Mouse (Mus musculus) layer of hippocampus, adult 9-11 months (tissue): Measurements from ENCODE around the gene Catsperz.

Source experiments
- DNase-seq: peaks from one replicate; pipeline ENCODE4 v3.0.0; 2022

Catsperz gene

DNA sequence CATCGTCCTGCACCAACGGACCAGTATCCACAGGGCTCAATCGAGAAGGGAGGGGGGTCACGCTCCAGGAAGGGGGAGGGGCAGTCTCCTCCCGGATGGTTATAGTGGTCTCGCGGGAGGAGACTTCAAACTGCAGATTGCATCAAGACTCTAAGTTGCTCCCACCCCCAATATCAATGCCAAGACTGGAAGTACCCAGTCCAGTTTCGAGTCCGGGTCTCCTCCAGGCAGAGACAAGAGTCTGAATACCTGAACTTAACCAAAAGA, at the start of gene Catsperz:
Catsperz (minus strand) TSS at position 74 of the 267 bp plus-strand sequence.
- no peak for DNase-seq

DNA sequence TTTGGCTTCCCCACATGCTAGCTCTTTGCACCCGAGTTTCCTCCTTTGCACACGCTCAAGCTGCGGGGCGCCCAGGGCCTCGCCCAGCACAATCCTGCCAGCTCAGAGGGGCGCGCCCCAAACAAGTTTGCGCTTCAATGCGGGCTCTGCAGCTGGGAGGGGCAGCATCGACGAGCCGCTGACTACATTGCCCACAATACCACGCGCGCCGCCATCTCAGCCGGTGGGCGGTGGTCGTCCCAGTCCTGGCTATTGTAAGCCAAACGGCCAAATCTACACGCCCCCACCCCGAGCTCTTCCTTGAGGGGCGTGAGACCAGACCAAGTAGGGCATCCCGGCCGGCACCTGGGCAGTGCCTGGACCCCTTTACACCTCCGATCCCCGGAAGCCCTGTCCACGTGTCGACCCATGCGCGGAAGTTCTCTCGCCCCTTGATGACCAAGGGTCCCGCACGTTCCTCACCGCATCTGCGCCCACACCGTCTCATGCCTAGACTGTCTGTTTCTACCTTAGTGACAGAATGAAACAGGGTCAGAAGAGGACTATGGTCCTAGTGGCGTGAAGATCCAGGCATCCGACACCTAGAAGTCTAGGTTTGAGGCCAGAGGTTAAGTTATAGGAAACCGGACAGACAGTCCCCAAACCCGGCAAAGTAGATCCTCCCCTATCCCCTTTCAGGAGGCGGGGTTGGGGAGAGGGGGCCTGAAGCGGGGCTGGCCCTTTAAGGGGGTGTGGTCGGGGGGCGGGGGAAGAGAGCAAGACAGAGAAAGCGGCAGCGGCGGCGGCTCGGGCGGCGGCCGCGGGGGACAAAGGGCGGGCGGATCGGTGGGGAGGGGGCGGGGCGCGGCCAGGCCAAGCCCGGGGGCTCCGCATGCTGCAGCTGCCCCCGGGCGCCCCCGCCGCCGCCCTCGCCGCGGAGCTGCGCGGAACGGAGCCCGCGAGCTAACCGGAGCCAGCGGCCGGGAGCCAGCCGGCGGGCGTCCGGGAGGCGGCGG, 49.3 kb upstream of the Catsperz start, which contains the start of gene Ppp1r14b:
Ppp1r14b (plus strand) TSS at position 758 of the 995 bp plus-strand sequence.
- peak; percentile 74 for DNase-seq

DNA sequence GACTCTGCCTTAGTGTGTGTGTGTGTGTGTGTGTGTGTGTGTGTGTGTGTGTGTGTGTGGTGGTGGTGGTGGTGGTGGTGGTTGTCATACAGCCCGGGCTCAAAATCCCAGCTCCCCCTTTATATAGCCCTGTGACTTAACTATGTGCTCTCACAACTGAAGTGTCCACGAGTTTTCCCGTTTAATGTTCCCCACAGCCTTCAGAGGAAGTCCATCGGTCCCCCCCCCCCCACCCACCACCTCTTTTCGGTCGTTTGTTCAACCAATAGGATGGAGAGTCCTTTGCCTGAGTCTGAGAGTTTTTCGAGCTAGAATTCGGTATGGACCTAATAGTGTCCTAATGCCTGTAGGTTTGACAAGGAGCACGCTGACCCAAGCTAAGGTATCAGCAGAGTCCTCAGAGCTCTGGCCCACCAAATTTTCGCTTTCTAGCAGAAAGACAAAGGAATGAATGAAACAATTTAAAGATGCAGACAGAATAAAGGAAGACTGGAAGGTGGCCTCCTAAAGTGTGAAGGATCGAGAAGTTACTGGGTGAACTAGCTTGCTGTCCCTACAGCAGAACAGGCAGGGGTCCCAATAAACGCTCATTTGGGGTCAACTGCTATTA, 48.5 kb upstream of the Catsperz start:
- no peak for DNase-seq

DNA sequence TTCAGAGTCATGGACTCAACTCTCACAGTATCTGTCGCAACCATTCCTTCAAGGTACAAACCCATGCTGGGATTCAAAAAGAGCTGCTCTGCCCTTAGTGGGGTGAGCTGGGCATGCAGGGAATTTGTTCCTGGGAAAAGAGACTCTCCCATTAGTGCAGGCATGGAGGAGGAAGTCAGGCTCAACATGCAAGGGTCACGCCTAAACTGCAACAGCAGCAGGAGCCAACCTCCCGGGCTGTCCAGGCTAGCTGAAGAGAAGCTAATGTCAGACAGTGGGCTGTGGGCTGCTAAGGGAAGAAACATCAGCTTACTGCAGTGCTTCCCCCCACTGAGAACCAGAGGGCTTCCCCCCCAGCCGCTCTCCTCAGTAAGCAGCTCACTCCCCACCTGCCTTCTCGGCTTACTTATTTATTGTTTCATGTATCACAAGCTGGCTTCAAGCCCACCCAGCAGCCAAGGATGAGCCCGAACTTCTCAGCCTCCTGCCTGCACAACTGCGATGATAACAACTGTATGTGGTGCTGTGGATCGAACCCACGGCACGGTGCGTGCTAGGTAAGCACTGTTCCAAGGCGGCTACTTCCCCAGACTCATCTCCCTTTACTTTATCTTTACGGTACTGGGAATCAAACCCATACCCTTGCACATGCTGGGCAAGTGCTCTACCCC, 47.2 kb upstream of the Catsperz start:
- no peak for DNase-seq

DNA sequence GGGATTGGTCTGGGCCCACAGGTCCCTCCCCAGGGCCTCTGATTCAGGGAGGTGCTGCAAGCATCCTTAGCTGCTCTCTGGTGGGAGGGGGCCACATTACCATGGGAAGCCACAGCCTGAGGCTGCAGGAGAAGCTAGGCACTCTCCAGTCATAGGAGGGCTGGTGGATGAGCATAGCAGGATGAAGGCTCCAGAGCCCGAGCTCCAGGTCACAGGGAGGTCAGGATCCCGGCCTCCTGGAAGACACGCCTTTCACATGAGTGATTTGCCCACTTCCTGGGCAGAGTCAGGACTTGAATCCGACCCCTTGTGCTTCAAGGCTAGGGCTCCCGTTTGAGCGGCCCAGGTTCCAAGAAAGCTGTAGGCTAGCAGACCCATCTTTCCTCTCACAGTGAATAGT, 46.5 kb upstream of the Catsperz start:
- no peak for DNase-seq

DNA sequence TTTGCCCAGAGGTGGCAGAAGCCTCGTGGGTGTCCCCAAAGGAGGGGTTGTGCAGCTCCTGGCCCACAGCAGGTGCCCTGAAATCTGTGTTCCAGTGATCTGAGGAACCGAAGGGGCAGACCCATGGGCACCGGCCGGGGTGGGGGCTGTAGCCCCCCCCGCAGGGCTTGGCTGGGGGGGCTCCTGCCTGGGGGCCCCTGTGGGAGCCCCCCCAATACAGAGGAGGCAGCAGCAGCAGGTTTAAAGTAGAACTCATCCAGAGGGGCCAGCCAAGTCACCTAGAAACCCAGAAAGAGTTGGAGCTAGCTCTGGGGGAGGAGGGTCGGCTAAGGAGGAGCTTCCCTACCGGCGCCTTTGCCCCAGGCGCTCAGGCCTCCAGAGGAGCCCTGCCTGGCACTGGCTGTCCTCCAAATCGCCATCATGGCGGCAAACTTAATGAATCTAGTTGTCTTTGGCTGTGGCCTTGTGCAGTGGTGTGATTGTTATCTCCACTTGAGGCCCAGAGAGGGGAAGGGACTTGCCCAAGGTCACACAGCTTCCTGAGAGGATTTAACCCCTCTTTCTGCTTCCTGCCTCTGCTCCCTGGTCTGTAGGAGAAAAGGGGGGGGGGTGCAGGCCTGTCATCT, 45.4 kb upstream of the Catsperz start:
- no peak for DNase-seq

DNA sequence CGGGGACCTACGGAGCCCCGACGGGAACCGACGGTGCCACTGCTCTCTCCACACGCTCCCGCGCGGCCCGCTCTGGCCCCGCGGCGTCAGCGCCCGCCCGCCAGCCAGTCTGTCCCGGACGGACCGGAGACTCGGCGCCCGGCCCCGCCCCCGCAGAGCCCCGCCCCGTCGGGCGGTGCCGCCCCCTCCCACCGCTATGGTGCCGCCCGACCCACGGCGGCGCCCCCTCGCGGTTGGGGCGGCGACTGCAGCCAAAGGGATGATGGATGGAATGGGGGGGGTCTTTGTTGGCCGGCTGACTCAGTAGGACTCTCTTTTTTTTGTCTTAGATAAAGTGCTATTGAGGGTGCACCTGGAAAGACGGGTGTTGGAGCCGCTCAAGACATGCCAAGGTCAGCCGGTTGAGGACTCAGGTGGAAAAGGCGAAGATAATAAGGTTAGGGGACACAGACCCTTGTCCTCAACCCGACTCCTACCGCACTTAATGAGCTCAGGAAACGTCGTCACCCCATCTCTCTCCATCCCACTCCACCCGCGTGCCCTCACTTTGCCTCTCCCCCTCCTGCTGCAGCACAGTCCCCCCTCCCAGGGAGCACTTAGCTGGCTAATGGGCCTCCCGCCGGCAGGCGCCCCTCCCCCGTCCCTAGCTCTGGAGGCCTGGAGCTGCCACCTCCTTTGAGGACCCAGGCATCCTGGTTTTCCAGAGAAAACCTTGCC, 44.6 kb upstream of the Catsperz start:
- no peak for DNase-seq

DNA sequence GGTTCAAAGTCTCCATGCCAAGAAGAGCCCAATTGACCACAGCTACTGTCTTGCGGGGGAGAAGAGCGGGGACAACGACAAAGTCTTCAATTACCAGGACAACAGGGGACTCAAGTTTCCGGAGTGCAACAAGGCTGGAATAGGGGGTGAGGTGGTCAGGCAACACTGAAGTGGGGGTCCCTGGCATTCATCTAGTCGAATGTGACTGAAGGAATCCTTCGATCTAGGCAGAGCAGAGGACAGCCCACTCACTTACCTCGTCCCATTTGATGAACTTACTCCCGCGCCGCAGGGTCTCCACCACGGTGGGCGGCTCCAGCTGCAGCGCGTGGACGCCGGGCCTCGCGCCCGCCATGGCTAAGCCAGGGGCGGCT, 44.1 kb upstream of the Catsperz start:
- no peak for DNase-seq

DNA sequence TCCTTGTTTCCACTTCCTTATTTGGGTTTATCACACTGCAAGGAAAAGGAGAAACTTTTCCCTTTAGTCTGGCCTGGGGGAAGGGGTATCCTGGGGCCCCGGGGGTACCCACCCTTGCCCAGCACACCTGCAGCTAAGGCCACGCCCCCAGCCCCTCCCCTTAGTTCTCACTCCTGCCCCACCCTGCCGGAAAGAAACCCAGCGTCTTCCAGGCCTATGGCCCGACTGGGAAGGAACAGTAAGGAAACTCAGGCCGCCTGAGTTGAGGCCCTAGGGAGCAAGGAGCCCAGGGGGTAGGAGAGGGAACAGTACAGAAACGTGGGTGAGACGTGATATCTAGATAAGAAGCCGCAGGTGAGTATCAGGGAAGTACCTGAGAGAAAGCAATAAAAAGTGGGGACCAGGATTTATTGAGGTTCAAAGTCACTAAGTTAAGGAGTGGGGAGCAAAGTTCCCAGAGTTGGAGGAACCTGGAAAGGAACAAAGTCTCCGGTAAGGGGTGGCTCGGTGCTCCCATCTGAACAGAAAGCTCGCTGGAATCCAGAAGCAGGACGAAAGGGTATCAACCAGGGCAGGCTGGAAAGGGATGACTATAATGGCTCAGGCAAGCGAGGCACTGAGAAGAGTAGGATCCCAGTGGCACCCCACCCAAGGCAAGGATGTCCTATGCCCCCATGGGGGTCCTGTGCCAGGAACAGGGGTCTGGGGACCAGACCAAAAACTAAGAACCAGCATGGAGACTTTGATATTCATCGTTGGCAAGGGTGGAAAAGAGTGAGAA, 43.5 kb upstream of the Catsperz start:
- DNase-seq: no peak

DNA sequence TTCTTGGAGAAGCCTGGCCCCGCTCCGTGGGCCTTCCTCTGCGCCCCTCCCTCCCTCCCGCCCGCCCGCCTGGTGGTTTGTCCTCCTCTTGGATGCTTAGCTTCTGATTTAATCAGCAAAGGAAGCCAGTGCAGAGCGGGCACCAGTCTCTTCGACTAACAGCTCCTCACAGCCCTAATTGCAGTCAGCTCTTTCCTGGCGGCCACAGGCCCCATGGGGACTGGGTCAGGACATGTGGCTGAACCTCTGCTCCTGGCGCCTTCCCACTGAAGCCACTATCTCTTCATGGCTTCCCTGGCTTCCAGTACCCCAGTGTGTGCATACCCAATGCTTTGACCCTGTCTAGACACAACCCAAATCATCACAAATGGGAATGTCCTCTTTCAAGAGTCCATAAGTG, 31.3 kb upstream of the Catsperz start:
- DNase-seq: no peak

DNA sequence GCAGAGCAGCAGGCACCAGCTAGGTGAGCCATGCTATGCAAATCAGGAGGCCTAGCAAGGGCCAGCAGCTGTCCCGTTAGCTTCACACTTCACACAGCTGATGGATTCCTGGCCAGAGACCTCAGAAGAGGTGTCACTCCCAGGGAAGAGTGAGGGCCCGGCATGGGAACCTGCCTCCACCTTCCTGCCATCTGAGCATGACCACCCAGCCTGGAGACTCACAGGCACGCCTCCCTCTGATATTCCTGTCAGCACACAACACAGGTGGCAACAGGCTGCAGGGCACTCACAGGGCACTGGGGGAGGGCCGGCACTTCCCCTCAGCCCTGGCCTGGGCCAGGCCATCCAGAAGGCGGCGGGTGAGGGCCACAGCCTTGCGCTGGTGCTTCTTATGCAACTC, 30.2 kb upstream of the Catsperz start:
- no peak for DNase-seq

DNA sequence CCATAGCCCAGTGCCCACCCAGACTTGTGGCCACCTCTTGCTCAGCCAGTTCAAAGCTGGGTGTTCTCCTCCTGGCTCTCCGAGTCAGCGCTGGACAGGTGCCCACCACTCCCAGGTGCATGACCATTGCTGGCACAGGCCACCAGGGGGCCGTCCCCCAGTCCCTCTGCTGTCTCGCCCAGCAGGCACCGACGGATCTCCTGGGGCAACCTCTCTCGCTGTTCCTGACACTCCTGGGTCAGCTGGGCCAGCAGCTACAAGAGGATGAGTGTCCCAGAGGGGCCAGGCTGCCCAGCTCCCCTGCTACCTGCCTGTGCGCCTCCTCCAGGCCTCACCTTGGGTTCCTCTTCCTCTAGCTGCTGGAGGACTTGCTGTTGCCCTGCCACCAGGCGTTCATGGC, 28.9 kb upstream of the Catsperz start:
- DNase-seq: no peak

DNA sequence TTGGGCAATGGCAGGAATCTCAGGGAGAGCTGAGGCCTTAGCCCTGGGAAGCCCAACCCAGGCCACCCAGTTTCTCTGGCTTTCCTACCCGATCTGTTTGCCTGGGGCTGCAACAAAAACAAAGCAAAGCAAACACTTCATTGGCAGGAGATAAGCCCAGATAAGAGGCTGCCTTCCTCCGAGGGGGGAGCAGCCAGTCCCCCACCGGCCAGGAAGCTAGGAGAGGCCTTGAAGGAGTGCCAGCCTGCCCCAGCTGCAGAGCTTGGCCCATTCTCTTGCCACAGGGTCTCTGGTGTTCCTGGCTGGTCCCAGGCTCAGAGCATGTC, 27.5 kb upstream of the Catsperz start:
- no peak for DNase-seq

DNA sequence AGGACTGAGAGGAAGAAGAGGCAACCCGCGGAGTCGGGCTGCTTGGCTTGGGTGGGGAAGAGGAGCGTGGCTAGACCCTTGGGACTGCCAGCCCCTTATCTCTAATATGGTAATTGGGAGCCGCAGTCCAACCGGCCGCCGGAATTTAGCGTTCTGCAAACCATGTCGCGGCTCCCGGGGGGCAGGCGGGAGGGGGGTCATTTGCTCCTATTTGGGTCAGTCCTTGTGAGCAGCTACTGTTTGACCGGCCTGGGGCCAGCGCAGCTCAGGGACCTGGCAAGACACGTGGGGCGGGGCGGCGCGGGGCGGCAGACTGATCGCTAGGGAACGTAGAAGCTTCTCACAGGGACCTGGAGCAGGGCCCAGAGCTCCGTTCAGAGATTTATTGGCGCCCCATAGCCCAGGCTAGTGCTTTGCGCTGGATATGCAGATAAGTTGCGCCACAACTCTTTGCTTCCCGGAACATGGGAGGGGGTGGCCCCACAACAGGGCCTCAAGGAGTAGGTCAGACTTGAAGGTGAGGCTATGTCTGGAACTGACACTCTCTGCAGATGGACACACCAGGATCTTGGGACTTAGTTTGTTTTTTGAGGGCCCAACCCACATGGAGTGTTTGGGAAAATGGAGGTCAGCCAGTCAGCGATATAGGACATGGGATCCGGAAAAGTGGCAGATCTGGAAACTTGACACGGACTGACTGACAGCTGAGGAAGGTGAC, 27.0 kb upstream of the Catsperz start:
- DNase-seq: peak; percentile 80

DNA sequence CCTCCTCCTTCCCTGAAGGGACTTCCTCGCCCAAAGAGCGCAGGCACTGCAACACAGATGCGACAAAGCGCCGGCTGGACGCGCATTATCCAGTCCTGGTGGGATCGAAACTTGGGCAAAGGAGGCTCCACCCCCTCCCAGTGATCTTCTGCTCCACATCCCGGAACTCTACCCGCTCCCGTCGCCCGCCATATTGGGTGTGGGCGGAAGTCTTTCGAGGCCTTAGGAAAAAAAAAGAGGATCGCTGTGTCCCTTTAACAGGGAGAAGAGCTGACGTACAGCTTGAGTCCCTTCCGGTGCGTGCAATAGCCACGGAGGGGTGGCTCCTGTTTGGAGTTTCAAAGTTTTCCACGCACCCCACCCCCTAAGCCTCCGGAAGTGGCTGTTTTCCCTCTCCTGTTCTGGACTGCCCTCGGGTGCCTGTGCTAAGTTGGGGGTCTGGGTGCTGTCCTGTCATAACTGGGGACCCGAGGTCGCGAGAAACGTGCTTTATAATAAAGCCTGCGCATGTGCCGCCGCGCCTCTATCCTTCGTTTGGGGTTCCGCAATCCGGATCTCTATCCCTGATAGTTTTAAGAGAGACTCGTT, 26.3 kb upstream of the Catsperz start:
- DNase-seq: peak; percentile 96

DNA sequence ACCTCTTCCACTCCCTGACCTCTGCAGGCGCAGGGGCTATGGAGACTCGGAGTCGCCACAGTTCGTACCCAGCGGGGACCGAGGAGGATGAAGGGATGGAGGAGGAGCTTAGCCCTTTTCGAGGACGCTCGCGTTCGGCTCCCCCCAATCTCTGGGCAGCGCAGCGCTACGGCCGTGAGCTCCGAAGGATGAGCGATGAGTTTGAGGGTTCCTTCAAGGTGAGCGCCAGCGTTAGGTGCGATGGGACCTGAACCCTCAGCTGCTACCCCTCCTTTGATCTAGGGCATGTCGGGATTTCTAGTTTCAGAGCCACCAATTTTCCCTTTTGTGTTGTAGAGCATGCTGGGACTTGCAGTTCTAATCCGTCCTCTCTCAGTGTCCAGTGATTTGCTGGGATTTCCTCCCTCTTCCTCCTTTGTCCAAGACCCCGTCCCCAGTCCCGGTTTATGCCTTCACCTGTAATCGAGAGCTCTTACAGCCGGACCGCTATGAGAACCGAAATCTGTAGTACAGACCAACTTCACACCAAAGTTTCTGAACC, 25.5 kb upstream of the Catsperz start:
- DNase-seq: peak; percentile 66

DNA sequence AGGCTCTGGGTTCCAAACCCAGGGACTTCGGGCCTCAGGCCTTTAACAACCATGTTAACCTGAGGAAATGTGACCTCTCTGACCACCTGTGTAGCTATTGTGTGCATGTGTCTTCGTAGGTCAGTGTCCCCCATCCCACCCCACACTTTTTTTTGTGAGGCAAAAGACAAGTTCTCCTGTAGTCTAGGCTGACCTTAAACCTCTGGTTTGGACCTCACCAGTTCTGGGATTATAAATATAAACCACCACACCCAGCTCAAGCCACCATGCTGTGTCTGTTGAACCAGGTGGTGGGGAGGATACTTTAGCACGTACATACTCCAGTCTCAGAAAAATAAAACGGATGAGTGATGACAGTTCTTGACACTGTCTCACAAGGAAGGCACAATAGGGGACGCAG, 24.8 kb upstream of the Catsperz start:
- no peak for DNase-seq

DNA sequence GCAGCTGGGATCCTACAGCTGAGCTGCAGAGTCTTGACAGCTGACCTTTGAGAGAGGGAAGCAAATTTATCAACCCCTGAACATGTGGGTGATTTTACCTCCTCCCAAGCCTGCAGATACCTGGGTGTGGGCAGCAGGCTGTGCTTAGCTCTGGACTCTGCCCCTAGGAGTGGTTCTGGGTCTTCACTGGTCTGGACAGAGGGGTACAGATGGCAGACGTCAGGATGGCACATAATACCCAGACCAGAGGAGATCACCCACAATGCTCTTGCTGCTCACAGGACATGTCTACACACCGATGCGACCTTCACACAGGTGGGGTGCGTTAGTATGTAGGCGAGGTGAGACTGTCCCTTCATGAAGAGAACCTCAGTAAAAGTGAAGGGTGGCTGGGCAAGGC, 24.4 kb upstream of the Catsperz start:
- DNase-seq: no peak

DNA sequence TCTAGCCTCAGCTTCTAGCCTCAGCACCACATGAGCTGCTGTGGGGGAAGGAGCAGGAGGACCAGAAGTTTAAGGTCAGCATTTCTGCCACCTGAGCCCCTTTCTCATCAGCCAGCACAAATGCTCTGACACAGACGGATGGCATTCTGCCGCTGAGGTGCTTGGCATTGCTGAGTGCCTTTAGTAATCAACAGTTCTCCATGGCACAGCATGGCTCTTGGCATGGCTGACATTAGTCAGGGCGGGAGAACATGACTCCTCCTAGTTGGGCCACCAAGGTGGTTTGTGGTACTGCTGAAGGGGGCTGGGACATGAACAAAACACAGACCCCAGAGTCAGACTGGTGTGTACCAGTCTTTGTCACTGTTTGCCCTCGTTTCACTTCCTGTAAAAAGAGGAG, 23.0 kb upstream of the Catsperz start:
- no peak for DNase-seq

DNA sequence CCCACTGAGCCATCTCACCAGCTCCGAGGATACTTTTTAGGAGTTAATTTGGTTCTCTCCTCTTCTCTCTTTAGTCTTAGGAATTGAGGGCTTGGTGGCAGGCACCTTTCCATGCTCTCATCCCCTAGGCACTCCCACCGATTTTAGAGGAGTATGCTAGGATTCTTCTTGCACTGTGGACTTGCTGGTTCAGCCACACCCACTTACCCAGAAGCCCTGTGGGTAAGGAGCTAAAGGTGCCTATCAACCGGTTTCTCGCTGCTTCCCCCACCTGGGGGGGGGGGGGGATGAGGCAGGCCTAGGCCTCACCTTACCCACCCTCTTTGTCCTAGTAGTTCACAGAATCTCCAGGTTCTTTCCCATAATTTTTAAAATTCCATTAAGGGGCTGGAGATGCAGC, 22.6 kb upstream of the Catsperz start:
- no peak for DNase-seq

DNA sequence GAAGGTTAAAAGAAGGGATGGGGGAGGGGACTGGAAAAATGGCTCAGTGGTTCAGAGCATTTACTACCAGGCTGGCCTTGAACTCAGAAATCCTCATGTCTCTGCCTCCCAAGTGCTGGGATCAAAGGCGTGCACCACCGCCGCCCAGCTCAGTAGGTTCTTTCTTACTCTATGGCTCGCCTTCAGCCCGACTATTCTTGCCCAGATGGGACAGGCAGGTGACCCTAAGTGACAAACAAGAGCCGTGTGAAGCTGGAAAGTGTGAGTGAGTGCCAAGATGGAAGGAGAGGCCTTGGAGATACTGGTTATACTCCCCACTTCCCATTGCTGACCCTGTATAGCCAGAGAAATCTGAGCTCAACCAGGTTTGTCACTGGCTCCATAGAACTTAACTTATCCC, 18.5 kb upstream of the Catsperz start:
- no peak for DNase-seq
